Mouse (Mus musculus): ENCODE results near the gene Fam84b. TPM values are rescaled to one million over a fixed set of nuclear protein-coding genes. Genes with fewer than 3 reads are reported as not detected.

Fam84b gene
- polyA plus RNA-seq, 2 experiments from 2014 or later: 1.7 to 2.2 TPM

DNA sequence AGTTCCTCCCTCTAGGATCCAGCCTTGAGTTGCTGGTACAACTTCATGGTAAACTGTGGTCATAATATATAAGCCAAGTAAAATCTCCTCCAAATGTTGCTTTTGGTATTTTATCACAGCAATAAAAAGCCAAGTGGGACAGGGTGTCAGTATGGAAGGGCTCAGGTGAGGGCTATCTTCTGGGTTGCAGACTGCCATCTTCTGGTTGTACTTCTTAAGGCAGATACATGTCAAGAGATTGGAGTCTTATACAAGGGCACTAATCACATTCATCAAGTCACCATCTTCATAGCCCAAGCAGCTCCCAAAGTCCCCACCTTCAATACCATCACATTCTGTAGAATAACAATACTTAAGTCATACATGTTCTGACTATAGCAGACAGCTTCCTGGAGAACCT lies 21.0 kb downstream of the Fam84b start:
- no peak for ATAC-seq

DNA sequence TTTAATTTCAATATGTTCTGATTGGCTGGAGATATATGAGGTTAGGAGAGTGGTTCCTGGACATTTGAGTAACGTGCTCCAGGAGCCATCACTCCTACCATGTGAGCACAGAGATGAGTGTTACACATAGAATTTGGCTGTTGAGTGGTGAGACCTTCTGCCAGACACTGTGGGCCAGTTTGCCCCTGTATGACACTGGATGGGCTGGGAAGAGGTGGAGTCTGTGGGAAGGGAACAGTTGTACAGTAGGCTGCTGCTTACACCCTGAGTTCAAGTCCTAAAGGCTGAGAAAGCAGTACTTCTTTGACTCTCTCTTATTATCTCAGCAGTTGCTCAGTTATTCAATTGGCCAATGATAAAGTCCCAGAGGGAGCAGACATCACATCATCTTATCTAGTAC lies 27.4 kb downstream of the Fam84b start:
- ATAC-seq: no peak

DNA sequence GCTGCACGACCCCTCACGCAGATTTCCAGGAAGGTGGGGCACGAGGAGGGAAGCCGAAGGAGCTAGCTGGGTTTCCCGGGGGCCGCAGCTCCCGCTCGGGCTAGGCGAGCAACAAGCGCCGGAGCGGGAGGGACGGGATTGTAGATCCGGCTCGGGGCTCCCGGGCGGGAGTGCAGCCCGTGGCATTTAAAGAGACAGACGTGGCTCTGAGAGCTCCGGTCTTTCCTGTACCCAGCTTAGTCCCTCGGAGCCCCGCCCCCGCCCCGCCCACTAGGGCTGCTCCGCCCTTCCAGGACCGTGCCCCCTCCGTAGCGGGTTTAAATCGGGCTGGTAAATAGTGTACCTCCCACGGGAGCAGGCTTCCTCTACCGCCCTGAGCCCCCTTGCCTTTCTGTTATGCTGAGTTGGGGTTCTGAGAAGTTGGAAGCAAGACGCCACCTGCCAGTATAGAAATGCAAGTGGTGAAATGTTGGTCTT lies 28.8 kb downstream of the Fam84b start:
- ATAC-seq: peak; percentile 80

DNA sequence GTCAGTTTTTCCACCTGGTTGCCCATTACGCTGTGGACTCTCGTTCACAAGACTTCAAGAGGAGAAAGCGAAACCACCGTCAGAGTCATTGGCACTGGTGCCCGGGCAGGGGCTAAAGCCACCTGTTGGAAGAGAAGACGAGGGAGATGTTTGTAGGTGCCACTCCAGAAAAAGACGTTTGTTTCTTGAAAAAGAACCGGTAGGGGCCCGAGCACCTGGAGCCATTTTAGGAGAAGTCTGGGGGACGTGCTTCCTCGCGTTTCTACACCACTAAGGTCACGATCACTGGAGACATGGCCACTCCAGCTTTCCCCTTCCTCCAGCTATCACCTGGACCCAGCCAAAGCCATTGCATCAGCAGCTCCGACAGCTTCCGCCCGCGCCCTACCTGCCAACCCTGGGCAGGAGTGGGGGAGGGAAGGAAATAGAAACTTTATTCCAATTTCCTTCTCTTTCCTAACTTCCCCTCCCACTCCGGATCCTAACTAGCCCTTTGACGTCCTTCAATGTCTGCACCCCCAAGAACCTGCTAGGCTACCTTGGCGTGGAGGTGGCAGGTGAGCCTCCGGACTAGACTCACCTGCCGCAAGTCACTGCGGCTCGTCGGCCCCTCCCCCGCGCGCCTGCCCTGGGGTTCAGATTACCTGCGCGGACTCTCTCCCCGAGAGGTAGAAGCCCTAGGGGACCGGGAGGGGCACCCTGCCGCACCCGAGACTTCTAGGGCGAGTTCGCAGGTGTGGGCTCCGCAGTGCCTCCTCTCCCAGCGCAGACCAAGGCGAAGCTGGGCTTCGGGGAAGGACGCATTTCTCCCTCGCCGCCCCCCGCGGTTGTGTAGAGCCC lies 29.5 kb downstream of the Fam84b start:
- ATAC-seq: peak; percentile 44

DNA sequence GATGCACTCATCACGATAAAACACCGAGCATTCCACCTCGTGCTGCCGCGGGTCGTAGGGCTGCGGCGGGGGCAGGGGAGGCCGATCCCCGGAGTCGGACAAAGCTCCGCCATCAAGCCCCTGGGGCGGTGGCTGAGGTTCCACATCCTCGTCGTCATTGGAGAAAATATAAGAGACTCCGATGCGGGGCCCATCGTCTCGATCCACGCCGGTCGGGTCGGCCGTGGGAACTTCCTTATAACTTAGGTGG lies 30.0 kb downstream of the Fam84b start:
- peak; percentile 6 for ATAC-seq

DNA sequence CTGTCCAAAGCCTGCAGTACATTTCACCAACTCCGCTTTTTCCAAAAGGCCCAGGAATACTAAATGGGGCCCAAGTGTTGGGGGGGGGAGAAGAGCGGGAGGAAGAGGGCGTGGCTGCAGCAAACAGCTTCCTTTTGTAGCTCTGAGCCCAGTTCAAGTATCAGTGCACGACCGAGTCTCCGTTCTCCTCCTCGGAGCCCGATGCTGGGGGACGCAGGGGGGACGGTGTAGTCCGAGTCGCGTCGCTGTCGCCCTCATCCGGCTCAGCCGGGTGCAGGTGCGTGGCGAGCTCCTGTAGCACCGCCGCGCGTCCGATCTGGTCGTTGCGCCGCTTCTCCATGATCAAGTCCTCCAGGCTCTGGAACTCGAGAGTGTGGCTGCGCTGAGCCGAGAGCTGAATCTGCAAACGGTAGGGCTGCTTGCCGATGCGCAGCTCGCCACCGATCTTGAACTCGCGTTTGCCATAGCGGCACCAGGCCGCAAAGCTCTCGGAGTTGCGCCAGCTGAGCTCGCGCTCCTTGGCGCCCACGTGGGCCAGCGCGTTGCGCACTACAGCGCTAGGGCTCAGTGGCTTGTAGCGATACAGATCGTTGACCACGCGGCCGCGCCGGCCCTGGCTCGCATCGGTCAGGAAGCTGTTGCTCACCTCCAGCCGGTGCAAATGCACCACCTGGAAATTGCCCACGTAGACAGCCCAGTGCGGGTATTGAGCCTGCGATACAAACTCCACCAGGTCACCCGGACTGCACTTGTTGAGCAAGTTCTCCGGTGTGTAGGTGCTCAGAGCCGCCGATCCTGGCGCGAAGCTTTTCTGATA lies 30.6 kb downstream of the Fam84b start:
- ATAC-seq: peak; percentile 46

DNA sequence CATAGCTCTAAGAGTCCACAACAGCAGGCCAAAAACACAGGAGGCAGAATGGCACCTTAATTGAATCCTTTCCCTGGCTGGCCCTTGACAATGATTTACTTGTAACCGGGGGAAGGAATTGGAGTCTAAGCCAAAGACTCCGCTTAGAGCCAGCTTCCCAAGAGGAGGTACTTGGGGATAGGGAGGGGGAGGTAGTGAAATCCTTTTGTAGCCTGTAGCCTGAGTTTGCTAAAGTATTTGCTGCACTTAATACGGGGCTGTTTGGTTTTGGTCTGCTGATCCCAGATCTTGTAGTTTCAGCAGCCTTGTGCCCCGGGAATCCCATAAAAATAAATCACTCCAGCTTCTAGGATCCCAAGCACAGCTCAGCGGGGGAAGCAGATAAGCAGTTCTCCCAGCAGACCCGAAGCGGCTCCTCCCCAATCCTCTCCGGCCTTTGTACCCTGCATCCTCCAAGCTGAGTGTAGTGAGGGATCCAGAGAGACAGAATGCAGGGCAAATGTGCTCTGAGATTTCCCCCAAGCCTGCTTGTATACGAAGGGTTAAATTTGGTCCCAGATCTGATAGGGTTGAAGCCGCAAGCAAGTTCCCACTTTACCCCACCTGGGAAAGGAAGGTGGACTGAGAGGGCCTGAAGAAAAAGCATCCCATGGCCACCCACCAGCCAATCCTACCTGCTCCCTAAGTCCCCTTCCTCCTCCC lies 31.3 kb downstream of the Fam84b start:
- ATAC-seq: no peak

DNA sequence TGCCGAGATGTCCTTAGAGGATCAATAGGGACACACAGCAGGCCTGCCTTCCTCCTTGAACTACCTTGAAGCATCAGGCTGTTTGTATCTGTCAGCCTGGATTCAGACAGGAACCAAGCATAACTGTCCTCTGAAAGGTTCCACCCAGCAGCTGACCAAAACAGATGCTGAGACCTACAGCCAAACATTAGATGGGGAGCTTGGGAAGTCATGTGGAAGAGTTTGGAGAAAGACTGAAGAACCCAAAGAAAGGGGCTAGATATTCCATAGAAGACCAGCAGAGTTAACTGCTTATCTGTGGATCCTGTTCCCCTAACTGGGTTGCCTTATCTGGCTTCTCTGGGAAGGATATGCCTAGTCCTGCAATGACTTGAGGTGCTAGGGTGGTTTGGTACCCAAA lies 35.1 kb downstream of the Fam84b start:
- no peak for ATAC-seq

DNA sequence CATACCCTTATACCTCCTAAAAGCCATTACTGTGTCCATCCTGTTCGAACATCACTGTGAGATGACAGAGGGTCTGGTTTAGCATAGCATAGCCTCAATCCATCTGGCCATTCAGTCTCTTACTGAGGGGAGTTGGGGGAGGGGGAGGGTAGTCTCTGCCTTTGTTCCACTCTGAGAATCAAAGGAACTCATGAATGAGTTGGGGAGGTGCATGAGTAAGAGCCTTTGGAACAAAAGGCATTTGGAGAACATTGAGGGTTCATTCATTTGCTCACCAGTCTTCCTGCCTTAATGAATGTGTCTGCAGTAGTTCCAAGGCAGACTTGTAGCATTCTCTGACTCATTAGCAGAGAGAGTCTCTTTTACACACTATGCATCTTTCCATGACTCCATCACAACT lies 37.1 kb downstream of the Fam84b start:
- ATAC-seq: no peak

DNA sequence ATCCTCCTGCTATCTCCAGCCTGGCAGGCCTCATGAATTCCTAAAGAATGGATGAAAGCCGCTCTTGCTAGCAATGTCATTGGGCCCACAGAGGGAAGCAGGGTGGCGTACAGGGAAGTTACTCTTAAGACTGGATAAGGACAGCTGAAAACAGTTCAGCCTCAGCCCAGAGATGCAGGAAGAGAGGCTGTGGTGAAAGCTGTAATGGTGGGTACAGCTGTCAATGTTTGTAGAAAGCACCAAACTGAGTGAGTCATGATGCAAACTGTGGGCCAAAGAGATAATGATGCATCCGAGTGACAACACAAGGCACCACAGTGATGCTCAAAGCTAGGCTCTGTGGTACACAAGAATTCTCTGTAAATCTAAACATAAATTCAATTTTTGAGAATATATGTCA lies 39.0 kb downstream of the Fam84b start:
- no peak for ATAC-seq

DNA sequence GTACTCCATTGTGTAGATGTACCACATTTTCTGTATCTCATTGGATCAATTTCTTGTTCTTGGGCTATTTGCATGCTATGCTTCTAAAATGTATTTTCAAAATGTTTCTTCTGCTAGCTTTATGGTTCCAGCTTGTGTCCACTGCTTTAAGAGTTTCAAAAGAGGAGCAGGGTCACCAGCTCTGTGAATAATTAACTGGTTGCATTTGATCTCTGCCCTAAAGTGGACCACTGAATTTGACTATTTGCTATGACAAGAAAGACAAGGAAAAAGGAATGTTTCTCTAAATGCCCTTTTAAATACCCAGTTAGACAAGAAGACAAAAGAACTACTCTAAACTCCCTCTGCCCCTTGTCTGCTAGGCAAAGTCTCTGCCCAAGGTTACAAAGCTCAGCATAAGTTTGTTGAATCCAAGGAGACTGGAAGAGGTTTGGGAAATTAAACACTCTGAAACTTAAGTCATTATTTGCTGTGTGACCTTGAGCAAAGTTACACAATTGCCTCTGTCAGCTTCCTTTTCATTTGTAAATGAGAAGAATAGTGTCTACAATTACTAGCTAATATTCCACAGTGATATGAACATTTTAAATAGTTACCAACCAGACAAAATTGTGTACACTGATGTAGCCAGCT lies 60.4 kb downstream of the Fam84b start:
- no peak for ATAC-seq

DNA sequence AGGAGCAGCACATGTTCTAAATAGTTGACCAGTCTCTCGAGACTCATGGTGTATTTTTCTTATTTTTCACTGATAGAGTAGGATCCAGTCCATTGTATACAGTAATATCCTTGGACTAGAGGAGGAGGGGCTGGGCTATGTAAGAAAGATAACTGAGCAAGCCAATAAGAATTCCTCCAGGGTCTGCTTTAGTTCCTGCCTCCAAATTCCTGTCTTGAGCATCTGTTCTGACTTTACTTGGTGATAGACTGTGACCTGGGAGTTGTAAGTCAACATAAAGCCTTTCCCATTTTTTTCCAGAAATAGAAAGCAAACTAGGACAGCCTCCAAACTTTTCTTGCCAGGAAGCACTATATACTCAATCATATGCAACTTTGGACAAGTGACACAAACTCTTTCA lies 64.5 kb downstream of the Fam84b start:
- no peak for ATAC-seq

DNA sequence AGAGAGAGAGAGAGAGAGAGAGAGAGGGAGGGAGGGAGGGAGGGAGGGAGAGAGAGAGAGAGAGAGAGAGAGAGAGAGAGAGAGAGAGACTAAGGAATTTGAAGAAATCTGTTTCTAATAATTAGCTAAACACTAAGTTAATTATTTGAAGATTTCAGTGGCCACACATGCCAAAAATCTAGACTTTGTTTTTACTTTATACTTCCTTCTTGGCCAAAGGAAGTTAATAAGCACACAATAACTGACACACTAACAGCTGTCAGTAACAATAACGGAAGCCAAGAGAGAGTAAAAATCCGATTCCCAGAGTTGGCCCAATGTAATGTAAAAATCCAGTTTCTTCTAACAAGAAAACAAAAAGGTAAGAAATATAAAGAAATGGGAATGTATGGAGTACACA lies 69.8 kb downstream of the Fam84b start:
- ATAC-seq: no peak

DNA sequence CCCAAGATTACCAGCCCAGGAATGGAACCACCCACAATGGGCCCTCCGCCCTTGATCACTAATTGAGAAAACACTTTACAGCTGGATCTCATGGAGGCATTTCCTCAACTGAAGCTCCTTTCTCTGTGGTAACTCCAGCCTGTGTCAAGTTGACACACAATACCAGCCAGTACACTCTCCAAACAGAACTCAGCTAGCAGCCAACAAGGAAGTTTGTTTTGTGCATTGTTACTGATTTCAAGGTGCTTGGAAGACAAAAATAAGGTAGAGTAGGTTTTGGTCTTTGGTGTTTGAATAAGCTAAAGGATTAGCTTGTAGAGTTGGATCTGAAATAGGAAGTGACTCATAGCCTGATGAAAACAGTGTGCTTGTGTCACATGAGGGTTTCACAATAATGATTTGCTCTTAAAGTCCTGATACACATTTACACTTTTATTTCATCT lies 74.0 kb downstream of the Fam84b start:
- no peak for ATAC-seq

DNA sequence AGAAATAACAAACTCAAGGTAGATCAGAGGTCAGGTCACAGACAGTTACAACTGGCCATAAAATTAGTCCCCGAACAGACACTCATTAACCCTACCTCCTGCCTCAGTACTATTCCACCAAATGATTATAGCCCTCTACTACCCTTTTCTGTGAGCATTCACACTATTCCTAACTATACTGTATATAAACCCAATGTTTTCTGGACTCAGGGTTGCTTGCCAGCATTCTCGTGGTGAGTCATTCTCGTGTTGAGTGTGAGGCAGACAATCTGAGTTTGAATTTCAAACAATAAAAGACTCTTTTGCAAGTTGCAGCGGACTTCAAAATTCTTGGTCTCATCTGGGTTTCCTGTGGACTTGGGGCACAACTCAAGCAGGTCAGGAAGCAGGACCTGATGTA lies 74.5 kb downstream of the Fam84b start:
- no peak for ATAC-seq

Other genes with a start within 250 kb of the Fam84b start
- not detected for gene A1bg, start 69.2 kb upstream of the Fam84b start, polyA plus RNA-seq (2017; shearing (Covaris generic))

All from CD4-positive, CD25-positive, alpha-beta regulatory T cell, adult 4 months (primary cell).